Mouse (Mus musculus): ENCODE results near the gene Pmpca.

Gene Pmpca

GRCm38 (mm10) chr2:26389154-26389690, at the start of gene Pmpca, which contains the start of gene Entr1:
Pmpca (plus strand) TSS chr2:26389339.
Entr1 (minus strand) TSS chr2:26389316.
- peak; percentile 68 for DNase-seq (ENCODE audit: low read depth, low spot score)

GRCm38 (mm10) chr2:26341510-26341981, 47.6 kb upstream of the Pmpca start:
- no peak for DNase-seq (ENCODE audit: low read depth, low spot score)

GRCm38 (mm10) chr2:26342044-26342443, 47.1 kb upstream of the Pmpca start:
- DNase-seq (ENCODE audit: low read depth, low spot score): no peak

DNA sequence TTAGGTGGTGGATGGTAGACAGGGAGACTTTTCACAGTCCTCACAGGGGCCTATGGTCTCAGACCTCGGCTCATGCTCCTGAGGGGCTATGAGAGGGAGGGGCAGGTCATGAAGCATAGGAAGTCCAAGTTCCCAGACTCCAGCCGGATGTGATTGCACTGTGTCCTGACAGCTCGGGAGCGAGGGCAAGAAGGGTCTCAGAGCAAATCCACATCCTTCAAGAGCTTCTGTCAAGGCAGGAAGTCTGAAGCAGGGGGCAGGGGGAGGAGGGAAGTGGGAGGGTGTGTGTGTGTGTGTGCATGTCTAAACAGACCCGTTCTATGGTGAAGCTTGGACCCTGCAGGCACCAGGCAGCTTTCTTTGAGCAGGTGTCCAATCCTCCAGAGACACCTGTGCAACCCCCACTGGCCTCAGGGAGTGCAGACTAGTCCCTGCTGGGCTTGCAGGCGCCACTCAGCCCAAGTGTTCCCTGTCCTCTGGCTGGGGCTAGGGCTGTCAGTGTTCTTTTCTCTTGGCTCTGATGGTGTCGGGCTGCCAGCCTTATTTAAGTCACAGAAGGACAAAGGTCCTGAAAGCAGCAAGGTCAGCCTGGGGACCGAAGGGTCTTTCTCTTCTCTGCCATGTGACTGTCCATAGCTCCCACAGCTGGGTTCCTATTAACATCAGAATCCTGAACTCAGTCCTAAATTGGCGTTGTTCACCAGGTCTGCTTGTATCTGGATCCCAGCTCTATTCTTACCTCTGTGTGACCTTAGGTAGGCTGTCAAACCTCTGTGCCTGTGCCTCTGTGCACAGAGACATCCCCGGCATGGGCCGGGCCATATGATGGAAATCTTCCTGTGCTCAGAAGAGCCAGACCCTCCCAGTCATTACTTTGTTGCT, 46.3 kb upstream of the Pmpca start:
- no peak for DNase-seq (ENCODE audit: low read depth, low spot score)

DNA sequence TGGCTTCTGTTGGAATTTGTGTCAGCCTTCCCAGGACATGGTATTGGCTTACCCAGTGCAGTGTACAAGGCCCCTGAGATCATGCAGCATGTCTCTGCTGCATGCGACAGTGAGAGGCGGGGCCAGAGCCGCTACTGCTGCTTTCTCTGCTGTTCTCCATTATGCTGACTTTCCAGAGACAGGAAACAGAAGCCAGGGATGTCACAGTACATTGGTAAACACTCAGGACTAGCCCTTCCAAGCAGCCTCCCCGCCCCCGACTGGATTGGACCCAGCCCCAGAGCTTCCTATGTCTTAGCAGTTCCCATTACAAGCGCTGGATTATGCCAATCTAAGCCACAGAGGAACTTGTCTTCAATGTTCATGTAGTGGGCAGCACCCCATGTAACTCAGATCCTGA, 40.9 kb upstream of the Pmpca start:
- DNase-seq (ENCODE audit: low read depth, low spot score): peak; percentile 19

DNA sequence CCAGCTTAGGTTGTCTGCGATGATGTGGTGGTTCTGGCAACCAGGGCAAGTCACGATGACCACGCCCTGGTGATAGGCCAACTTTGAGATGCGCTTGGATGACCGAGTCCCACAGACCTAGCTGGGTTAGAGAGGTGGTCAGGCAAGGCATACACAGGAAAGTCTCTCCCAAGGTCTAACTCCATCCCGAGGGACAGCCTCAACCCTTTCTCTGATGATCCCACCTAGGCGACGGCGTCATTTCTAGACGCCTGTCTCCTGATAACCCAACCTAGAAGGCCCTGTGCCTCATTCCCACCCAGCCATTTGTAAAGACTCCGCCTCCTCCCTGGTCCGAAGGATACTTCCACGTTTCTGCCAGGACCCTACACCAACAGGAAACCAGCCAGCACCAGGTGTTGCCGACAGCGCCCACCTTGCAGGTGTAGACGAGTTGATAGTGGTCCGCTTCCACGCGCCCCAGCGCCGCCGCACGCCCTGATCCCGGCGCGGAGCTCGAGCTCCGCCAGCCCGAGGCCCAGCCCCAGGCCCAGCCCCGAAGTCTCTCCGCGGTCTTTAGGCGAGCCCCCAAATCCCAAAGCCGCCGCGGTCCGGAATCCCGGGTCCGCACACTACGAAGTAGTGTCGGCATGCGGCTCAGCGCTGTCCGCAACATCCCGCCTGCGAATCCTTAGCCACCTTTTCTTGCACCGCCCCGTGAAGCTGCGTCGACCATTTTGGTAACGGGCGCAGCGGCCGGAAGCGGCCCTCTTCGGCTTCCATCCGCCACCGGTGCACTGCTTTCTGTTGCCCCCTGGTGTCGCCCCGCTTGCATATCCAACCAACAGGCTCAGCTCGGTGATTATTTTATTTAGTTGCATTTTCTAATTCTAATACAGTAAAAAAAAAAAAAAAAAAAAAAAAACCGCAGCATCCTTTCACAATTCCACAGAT, 37.5 kb upstream of the Pmpca start, which contains the start of gene Dnlz:
Gene Dnlz, minus strand, starts transcription at position 753 of the 933 bp plus-strand sequence.
- peak; percentile 93 for DNase-seq (ENCODE audit: low read depth, low spot score)

DNA sequence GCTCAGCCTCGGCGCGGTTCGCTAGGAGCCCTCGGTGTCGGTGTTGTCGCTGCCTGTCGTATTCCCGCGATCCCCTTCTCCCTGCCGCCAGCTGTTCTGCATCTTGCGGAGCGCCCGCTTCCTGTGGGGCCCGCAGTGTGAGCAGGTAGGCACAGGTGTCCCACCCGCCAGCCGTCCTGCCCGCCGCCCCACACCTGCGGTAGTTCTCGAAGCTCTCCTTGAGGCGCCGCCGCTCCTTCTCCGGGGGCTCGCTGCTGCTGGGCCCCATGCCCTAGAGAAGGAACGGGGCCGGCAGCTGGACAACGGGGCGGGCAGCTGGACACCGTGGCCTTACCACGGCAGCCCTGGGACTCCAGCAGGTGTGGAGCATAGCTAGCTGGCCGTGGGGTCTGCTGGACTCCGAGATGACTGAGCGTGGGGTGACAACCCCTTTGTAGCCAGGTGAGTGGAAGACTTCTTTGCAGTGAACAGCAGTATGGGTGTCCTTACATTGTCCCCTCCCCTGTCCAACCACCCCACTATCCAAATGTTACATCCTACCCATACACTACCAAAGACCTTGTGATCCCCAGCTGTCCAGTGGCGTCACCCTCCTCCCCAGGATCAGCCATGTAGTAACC, 36.7 kb upstream of the Pmpca start:
- DNase-seq (ENCODE audit: low read depth, low spot score): no peak

DNA sequence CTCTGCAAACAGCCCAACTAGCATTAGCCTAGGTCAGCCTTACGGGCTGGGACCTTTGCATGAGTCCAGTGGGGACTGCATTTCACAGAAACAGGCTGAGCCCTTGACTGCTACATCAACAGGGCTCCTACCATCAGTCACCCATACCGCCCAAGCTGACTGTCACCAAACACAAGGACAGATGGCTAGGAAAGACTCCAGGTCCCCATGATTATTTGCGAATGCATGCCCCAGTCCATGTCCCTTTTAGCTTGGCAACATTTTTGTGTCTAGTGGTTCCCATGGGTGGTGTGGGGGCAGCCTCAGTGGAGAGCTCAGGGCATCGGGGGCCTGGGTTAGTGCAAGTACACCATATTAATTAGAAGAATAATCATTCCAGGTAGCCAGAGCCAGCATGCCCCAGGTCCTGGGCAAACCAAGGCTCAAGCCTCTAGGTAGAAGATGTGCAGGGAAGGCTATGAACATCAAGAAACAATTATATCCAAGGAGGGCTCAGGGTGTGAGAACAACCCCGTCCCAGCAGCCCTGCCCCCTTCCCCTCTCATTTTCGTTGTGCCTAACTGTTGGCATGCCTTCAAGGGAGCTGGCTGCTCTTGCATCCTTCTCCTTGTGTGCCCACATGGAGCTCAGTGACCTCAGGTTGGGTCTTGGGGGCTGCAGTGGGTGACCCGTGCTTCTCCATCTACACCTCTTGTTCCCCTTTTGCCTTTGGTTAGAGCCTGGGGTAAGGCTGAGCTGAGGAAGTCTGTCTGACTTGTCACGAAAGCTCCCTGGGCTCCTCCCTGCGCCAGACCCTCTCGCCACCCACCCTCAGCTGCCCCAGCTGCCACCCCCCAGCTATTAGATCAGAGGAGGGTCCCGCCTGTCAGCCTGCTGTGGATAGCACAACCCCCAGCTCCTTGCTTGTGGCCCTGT, 35.8 kb upstream of the Pmpca start:
- DNase-seq (ENCODE audit: low read depth, low spot score): no peak

GRCm38 (mm10) chr2:26354401-26354800, 34.7 kb upstream of the Pmpca start:
- DNase-seq (ENCODE audit: low read depth, low spot score): no peak

- no peak for DNase-seq (ENCODE audit: low read depth, low spot score)
These were observed 32.9 kb upstream of the Pmpca start for GRCm38 (mm10) chr2:26356231-26356630.

- no peak for DNase-seq (ENCODE audit: low read depth, low spot score)
These were observed 32.5 kb upstream of the Pmpca start for GRCm38 (mm10) chr2:26356678-26357077.

- DNase-seq (ENCODE audit: low read depth, low spot score): no peak
These were observed 31.7 kb upstream of the Pmpca start for GRCm38 (mm10) chr2:26357484-26357883.

GRCm38 (mm10) chr2:26358667-26359320, 30.3 kb upstream of the Pmpca start:
- no peak for DNase-seq (ENCODE audit: low read depth, low spot score)

GRCm38 (mm10) chr2:26359983-26360382, 29.2 kb upstream of the Pmpca start:
- DNase-seq (ENCODE audit: low read depth, low spot score): no peak

DNA sequence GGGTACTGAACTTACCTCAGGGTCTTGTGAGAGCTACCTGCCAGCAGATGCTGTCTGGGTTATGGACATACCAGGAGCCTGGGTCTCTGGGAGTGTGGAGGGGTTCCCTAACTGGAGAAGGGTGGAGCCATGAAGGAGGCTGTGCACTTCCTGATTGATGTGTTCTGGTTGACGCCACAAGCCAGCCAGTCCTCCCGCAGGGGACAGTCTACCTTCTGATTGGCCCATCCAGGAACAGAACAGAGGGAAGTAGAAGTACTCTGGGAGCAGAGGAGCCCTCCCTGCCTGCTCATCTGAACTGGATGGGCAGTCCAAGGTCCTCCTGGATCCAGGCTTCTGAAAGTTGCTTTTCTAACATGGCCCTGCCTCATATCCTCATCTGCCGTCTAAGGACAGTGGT, 28.4 kb upstream of the Pmpca start, which contains the start of gene Card9:
Gene Card9, minus strand, starts transcription at position 147 of the 400 bp plus-strand sequence.
- no peak for DNase-seq (ENCODE audit: low read depth, low spot score)

DNA sequence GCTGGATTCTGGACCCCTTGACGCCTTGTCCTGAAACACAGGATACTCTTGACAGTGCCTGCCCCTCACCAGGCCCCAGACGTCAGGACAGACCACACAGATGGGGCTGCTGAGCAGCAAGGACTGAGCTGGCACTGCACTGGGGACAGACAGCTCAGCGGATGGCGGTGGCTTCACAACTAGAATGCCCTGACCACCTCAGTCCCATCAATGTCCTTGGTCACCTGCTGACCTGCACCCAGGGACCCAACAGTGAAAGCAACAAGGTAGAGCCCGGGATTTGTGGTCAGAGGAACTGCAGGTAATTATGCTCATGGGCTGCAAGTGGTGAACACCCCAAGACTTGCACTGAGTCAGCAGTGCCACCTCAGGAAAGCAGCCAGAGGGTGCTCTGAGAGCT, 26.1 kb upstream of the Pmpca start:
- no peak for DNase-seq (ENCODE audit: low read depth, low spot score)

- DNase-seq (ENCODE audit: low read depth, low spot score): no peak
These were observed 25.7 kb upstream of the Pmpca start for GRCm38 (mm10) chr2:26363481-26363880.

DNA sequence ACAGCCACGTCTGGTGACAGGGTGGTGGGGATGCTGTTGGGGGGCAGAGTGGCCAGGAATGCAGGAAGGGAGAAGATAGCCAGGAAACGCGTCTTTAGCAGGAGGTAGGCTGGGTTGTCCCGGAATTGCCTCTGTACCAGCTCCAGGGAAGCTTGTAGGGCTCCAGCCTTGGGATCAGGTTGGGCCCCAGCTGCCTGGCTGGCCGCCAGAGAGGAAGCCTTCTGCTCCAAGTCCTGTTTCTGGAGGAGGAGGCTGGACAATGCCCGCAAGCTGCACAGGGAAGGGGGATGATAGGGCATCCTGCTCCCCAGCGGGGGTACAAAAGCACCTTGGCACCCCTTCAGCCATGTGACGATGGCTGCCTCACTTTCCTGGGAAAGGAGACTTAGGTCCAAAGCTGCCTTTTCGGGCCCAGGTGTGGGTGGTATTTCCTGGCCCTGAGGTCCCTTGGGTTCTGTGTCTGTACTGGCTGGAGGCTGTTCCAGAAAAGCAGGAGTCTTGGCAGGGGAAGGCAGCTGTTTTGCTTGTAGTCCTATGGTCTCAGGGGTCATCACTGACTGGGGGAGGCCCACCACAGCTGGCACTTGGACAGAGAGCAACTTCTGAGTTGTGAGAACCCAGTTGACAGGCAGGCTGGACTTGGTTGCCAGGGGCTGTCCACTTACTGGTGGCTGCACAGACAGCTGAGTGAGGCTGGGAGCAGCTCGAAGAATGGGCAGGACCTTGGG, 24.2 kb upstream of the Pmpca start:
- peak; percentile 63 for DNase-seq (ENCODE audit: low read depth, low spot score)

GRCm38 (mm10) chr2:26367911-26368310, 21.2 kb upstream of the Pmpca start:
- DNase-seq (ENCODE audit: low read depth, low spot score): no peak

Data from 3T3-L1 (cell line).